Mouse (Mus musculus) midbrain, embryonic 15.5 days (tissue): ENCODE data around the gene Olfr115. TPM values are rescaled to one million over a fixed set of nuclear protein-coding genes. Genes with fewer than 3 reads are reported as not detected.

Experiments used
- ATAC-seq: fragments of 200-750 bp; cut with Nextera tagmentation; replicated peaks from 2 replicates; pipeline ENCODE4 v1.8.0; 2017; ENCODE audit warnings: moderate TSS enrichment
- H3K27ac ChIP-seq: fragments of 300-500 bp; sonication (generic); 2 replicates; pipeline ENCODE4 v1.5.1; 2015; ENCODE audit warnings: mild to moderate bottlenecking, inconsistent platforms
- H3K27me3 ChIP-seq: fragments of 300-500 bp; sonication (generic); replicated peaks from 2 replicates; pipeline ENCODE4 v1.6.1; 2015; ENCODE audit warnings: inconsistent platforms
- H3K36me3 ChIP-seq: fragments of 300-500 bp; sonication (generic); replicated peaks from 2 replicates; pipeline ENCODE4 v1.6.1; 2015; ENCODE audit warnings: inconsistent platforms
- H3K4me1 ChIP-seq: fragments of 300-500 bp; sonication (generic); 2 replicates; pipeline ENCODE4 v1.6.1; 2015; ENCODE audit warnings: inconsistent platforms
- H3K4me2 ChIP-seq: fragments of 300-500 bp; sonication (generic); 2 replicates; pipeline ENCODE4 v1.6.1; 2015; ENCODE audit warnings: inconsistent platforms, mild to moderate bottlenecking, moderate library complexity
- H3K4me3 ChIP-seq: fragments of 300-500 bp; sonication (generic); 2 replicates; pipeline ENCODE4 v1.5.1; 2015; ENCODE audit warnings: mild to moderate bottlenecking, inconsistent platforms
- H3K9ac ChIP-seq: fragments of 300-500 bp; sonication (generic); 2 replicates; pipeline ENCODE4 v1.6.1; 2015; ENCODE audit warnings: mild to moderate bottlenecking, inconsistent platforms
- H3K9me3 ChIP-seq: fragments of 300-500 bp; sonication (generic); 2 replicates; pipeline ENCODE4 v1.6.1; 2016; ENCODE audit warnings: inconsistent platforms
- whole genome bisulfite sequencing: fragments of 180-500 bp; shearing (Covaris S2); methylation state at CpG from one replicate; pipeline ENCODE4 v1.1.7; 2015; ENCODE audit warnings: mixed read lengths; 5-methylcytosine and 5-hydroxymethylcytosine counted together
- polyA plus RNA-seq: library from polyadenylated mRNA; unstranded; fragments of >200 nt; fragmentation: Nextera tagmentation; extraction: Ambion mirVana; gene quantifications from 2 replicates; pipeline ENCODE4 v1.2.1, GENCODE M21; 2015

Gene Olfr115
- polyA plus RNA-seq = not detected in 2 replicates

DNA sequence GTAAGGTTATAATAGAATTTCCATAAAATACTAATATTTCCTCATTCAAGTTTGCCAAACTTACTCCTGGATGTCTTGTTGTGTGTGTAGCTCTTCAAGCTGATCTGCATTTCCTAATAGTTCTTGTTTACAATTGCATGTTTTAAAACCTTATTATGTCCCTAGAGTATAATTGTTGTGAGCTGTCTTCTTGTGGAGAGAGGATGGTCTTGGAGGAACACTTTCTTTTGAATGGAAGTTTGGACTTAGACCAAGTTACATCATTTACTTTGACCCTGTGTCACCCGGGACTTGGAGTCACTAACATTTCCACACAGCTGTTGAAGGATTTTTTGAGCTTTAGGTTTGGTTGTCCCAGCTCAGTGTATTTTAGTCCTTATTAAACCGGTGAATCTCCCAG, at the start of gene Olfr115, which contains the start of gene Olfr116:
Gene Olfr115, minus strand, starts transcription at position 101 of the 400 bp plus-strand sequence.
Gene Olfr116, minus strand, starts transcription at position 191 of the 400 bp plus-strand sequence.
- WGBS = 84% methylated on average over 2 of the region's 2 CpGs
- no peak for ATAC-seq
- Histone ChIP-seq H3K4me1 (no peaks in the 10 kb centered on the region), H3K27me3 (no peaks in the 10 kb centered on the region), H3K9ac (no peak within 1 kb of the TSS), H3K36me3 (no peaks in the 10 kb centered on the region), H3K27ac (no peak within 1 kb of the TSS), H3K4me2 (no peak within 1 kb of the TSS), H3K9me3 (no peaks in the 10 kb centered on the region), H3K4me3 (no peak within 1 kb of the TSS)

DNA sequence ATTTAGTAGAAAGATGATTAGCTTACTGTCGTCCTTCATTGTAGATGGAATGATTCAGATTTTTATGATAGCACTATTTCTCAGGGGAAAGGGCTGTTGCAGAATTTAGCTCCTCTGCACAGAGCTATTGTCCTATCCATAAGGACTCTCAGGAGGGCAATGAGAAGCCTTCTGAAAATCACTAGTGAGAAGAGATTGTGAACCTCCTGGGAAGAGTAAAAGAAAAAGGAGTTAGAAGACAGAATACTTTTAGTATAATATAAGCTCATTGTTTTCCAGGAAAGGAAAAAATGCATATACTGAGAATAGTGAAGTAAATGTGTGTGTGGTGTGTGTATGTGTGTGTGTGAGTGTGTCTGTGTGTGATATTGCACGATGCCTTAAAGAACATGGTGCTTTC, 39.8 kb upstream of the Olfr115 start, which contains the start of gene Olfr118:
Gene Olfr118, plus strand, starts transcription at position 301 of the 400 bp plus-strand sequence.
- no peak within 1 kb of the TSS for H3K27ac ChIP-seq

DNA sequence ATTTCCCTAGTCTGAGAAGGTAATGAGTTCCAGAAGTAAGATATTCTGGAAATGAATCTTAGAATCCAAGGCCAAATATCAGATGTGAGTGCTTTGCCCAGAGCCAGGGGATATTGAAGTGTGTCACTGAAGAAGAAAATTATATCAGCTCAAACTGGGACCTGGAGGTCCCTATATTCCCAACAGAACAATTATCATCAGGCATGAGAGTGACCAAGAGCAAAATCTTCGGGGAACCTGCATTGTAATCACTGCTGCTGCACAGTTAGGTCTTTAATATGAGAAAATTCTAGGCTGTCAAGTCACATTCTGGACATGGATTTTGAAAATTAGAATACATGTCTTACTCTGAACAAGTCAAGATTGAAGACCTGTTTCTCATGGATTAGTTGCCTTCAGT, 36.8 kb upstream of the Olfr115 start, which contains the start of gene Olfr117:
Gene Olfr117, minus strand, starts transcription at position 101 of the 400 bp plus-strand sequence.
- Histone ChIP-seq H3K27me3 (no peaks in the 10 kb centered on the region), H3K9ac (no peak within 1 kb of the TSS), H3K4me3 (no peak within 1 kb of the TSS), H3K4me2 (no peak within 1 kb of the TSS), H3K9me3 (no peaks in the 10 kb centered on the region), H3K36me3 (no peaks in the 10 kb centered on the region), H3K27ac (no peak within 1 kb of the TSS), H3K4me1 (no peaks in the 10 kb centered on the region)
- 60% methylated on average over 1 of the region's 1 CpGs for WGBS
- ATAC-seq = no peak

More for the DNA sequence above, 39.8 kb upstream of the Olfr115 start, which contains the start of gene Olfr118:
- Histone ChIP-seq H3K4me3 (no peak within 1 kb of the TSS), H3K4me2 (no peak within 1 kb of the TSS), H3K9me3 (no peaks in the 10 kb centered on the region), H3K36me3 (no peaks in the 10 kb centered on the region), H3K9ac (no peak within 1 kb of the TSS), H3K27me3 (no peaks in the 10 kb centered on the region), H3K4me1 (no peaks in the 10 kb centered on the region)
- WGBS = 65% methylated on average over 2 of the region's 2 CpGs
- no peak for ATAC-seq

DNA sequence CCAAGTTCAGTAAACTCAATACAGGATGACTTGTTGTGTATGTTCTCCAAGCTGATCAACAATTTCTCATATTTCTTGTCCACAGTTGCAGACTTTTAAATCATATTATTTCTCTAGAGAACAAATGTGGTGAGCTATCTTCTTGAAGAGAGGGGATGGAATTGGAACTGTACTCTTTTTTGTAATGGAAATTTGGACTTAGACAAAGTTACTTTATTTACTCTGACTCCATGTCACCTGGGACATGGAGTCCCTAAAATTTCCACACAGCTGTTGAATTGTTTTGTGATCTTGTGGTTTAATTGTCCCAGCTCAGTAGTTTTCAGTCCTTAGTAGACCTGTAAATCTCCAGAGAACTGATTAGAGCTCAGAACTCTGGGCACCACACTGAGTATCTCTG, 34.3 kb downstream of the Olfr115 start, which contains the start of gene Olfr114:
Gene Olfr114, minus strand, starts transcription at position 101 of the 400 bp plus-strand sequence.
- no peak for ATAC-seq
- no peaks in the 10 kb centered on the region for H3K36me3 ChIP-seq

DNA sequence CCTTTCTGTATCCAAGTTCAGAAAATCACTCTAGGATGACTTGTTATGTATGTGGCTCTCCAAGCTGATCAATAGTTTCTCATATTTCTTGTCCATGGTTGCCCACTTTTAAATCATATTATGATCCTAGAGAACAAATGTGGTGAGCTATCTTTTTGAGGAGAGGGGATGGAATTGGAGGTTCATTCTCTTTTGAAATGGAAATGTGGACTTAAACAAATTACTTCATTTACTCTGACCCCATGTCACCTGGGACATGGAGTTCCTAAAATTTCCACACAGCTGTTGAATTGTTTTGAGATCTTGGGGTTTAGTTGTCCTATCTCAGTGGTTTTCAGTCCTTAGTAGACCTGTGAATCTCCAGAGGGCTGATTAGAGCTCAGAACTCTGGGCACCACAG, 49.3 kb downstream of the Olfr115 start, which contains the start of gene Olfr113:
Gene Olfr113, minus strand, starts transcription at position 101 of the 400 bp plus-strand sequence.
- no peak for ATAC-seq

More for the DNA sequence above, 34.3 kb downstream of the Olfr115 start, which contains the start of gene Olfr114:
- Histone ChIP-seq H3K4me1 (no peaks in the 10 kb centered on the region), H3K4me2 (no peak within 1 kb of the TSS), H3K4me3 (no peak within 1 kb of the TSS), H3K27ac (no peak within 1 kb of the TSS), H3K27me3 (no peaks in the 10 kb centered on the region), H3K9ac (no peak within 1 kb of the TSS), H3K9me3 (no peaks in the 10 kb centered on the region)

DNA sequence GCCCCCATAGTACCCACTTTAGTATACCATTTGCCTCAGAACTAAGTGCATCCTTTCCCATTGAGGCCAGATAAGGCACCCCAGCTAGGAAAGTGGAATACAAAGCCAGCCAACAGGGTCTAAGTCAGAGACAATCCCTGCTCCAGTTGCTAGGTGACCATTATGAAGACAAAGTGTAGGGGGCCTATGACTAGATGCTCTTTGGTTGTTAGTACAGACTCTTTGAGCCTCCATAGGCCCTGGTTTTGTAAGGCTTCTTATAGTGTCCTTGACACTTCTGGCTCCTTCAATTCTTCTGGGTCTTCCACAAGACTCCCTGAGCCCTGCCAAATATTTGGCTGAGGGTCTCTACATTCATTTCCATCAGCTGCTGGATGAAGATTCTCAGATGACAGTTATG, 57.6 kb downstream of the Olfr115 start, which contains the start of gene Olfr112:
Gene Olfr112, minus strand, starts transcription at position 101 of the 400 bp plus-strand sequence.
- Histone ChIP-seq H3K4me2 (no peak within 1 kb of the TSS), H3K36me3 (no peaks in the 10 kb centered on the region), H3K9me3 (no peaks in the 10 kb centered on the region), H3K27ac (no peak within 1 kb of the TSS), H3K9ac (no peak within 1 kb of the TSS), H3K4me3 (no peak within 1 kb of the TSS), H3K27me3 (no peaks in the 10 kb centered on the region), H3K4me1 (no peaks in the 10 kb centered on the region)
- ATAC-seq = no peak

More for the DNA sequence above, 49.3 kb downstream of the Olfr115 start, which contains the start of gene Olfr113:
- H3K9me3 ChIP-seq = no peaks in the 10 kb centered on the region
- H3K4me1 ChIP-seq = no peaks in the 10 kb centered on the region
- H3K27ac ChIP-seq = no peak within 1 kb of the TSS
- no peak within 1 kb of the TSS for H3K4me2 ChIP-seq
- H3K27me3 ChIP-seq = no peaks in the 10 kb centered on the region
- no peak within 1 kb of the TSS for H3K9ac ChIP-seq
- H3K36me3 ChIP-seq = no peaks in the 10 kb centered on the region
- H3K4me3 ChIP-seq = no peak within 1 kb of the TSS

Other genes with a start within 250 kb of the Olfr115 start
- gene Olfr105-ps, start 248.1 kb downstream of the Olfr115 start, polyA plus RNA-seq = not detected in 2 replicates
- gene Olfr106-ps, start 236.7 kb downstream of the Olfr115 start, polyA plus RNA-seq = not detected in 2 replicates
- gene Olfr107, start 227.9 kb downstream of the Olfr115 start, polyA plus RNA-seq = not detected in 2 replicates
- gene Olfr108, start 181.6 kb downstream of the Olfr115 start, polyA plus RNA-seq = not detected in 2 replicates
- not detected in 2 replicates for gene Olfr109, start 168.2 kb downstream of the Olfr115 start, polyA plus RNA-seq
- gene H2-M2, start 143.6 kb downstream of the Olfr115 start, polyA plus RNA-seq = not detected in 2 replicates
- not detected in 2 replicates for gene Olfr110, start 134.6 kb downstream of the Olfr115 start, polyA plus RNA-seq
- gene Olfr111, start 119.1 kb downstream of the Olfr115 start, polyA plus RNA-seq = not detected in 2 replicates
- not detected in 2 replicates for gene Olfr112, start 57.7 kb downstream of the Olfr115 start, polyA plus RNA-seq
- not detected in 2 replicates for gene Olfr113, start 49.4 kb downstream of the Olfr115 start, polyA plus RNA-seq
- gene Olfr114, start 34.4 kb downstream of the Olfr115 start, polyA plus RNA-seq = not detected in 2 replicates
- gene Olfr116, start 90 bp upstream of the Olfr115 start, polyA plus RNA-seq = not detected in 2 replicates
- gene Olfr117, start 36.7 kb upstream of the Olfr115 start, polyA plus RNA-seq = not detected in 2 replicates
- not detected in 2 replicates for gene Olfr118, start 39.9 kb upstream of the Olfr115 start, polyA plus RNA-seq
- not detected in 2 replicates for gene Olfr119, start 69.5 kb upstream of the Olfr115 start, polyA plus RNA-seq
- not detected in 2 replicates for gene Olfr120, start 94.7 kb upstream of the Olfr115 start, polyA plus RNA-seq
- not detected in 2 replicates for gene Olfr121, start 121.7 kb upstream of the Olfr115 start, polyA plus RNA-seq
- gene Olfr122, start 141.5 kb upstream of the Olfr115 start, polyA plus RNA-seq = not detected in 2 replicates
- gene Olfr123, start 166.4 kb upstream of the Olfr115 start, polyA plus RNA-seq = not detected in 2 replicates
- gene Olfr124, start 172.8 kb upstream of the Olfr115 start, polyA plus RNA-seq = not detected in 2 replicates
- not detected in 2 replicates for gene Olfr125, start 205.8 kb upstream of the Olfr115 start, polyA plus RNA-seq
- gene Olfr126, start 220.4 kb upstream of the Olfr115 start, polyA plus RNA-seq = not detected in 2 replicates